Mouse (Mus musculus) CH12.LX (cell line): ENCODE data around the gene Ankrd33. TPM values are rescaled to one million over a fixed set of nuclear protein-coding genes. Genes with fewer than 3 reads are reported as not detected.

Source experiments
- DNase-seq: peaks from one replicate; pipeline ENCODE4 v3.0.0-alpha.2; 2013; ENCODE audit errors: extremely low read depth
- H3K27ac ChIP-seq: 2 replicates; pipeline ENCODE4 v1.5.1; 2012; ENCODE audit warnings: low read depth, mild to moderate bottlenecking, control low read depth, moderate library complexity; ENCODE audit not compliant: insufficient read depth
- H3K27me3 ChIP-seq: replicated peaks from 2 replicates; pipeline ENCODE3; 2012; ENCODE audit warnings: inconsistent platforms
- H3K36me3 ChIP-seq, 2 experiments: replicated peaks in 1 of 2; 2 replicates each; pipeline versions ENCODE3 to v1.6.1; 2012; ENCODE audit warnings: inconsistent platforms in 1 of 2, low read length in 1 of 2, mild to moderate bottlenecking in 1 of 2, mixed read lengths in 1 of 2, moderate library complexity in 1 of 2; ENCODE audit not compliant: control insufficient read depth in 1 of 2, insufficient read depth in 1 of 2
- H3K4me1 ChIP-seq, 2 experiments: 2 replicates each; pipeline ENCODE4 v1.6.1; 2012; ENCODE audit warnings: inconsistent platforms in 1 of 2, moderate library complexity in 1 of 2; ENCODE audit not compliant: insufficient read depth in 2 of 2, control insufficient read depth in 1 of 2
- H3K4me2 ChIP-seq: 2 replicates; pipeline ENCODE4 v1.6.1; 2012; ENCODE audit warnings: low read depth, mild to moderate bottlenecking, control low read depth; ENCODE audit not compliant: poor library complexity, insufficient read depth, severe bottlenecking
- H3K4me3 ChIP-seq, 3 experiments: fragments of 150-350 bp in 1 of 3; sonication (generic) in 1 of 3; replicated peaks in 1 of 3; 2 replicates each; pipeline versions ENCODE3 to v1.5.1; 2011 to 2012; ENCODE audit warnings: low read depth in 2 of 3, low read length in 2 of 3, mild to moderate bottlenecking in 2 of 3, moderate library complexity in 2 of 3, control low read depth in 1 of 3, improper control_type of control experiment in 1 of 3, inconsistent platforms in 1 of 3, mixed read lengths in 1 of 3; ENCODE audit not compliant: poor library complexity in 1 of 3
- H3K79me2 ChIP-seq: replicated peaks from 2 replicates; pipeline ENCODE4 v1.6.1; 2012; ENCODE audit warnings: mild to moderate bottlenecking, moderate library complexity; ENCODE audit not compliant: control insufficient read depth, poor library complexity, insufficient read depth, severe bottlenecking; ENCODE audit errors: extremely low read depth
- H3K9ac ChIP-seq: 2 replicates; pipeline ENCODE4 v1.6.1; 2012; ENCODE audit warnings: low read depth, mild to moderate bottlenecking, control low read depth, moderate library complexity; ENCODE audit not compliant: insufficient read depth
- H3K9me3 ChIP-seq: replicated peaks from 2 replicates; pipeline ENCODE3; 2012; ENCODE audit warnings: low read length, inconsistent platforms, mixed read lengths
- CHD1 ChIP-seq: IDR thresholded peaks from 2 replicates; pipeline ENCODE4 v1.6.1; 2012; ENCODE audit warnings: low read depth, low read length, improper control_type of control experiment, inconsistent platforms
- EP300 ChIP-seq: IDR thresholded peaks from 2 replicates; pipeline ENCODE4 v1.6.1; 2011; ENCODE audit warnings: low read length, improper control_type of control experiment
- GABPA ChIP-seq: IDR thresholded peaks from 2 replicates; pipeline ENCODE4 v1.6.1; 2012; ENCODE audit warnings: low read depth, low read length, improper control_type of control experiment, inconsistent platforms; ENCODE audit not compliant: insufficient replicate concordance
- IRF4 ChIP-seq: IDR thresholded peaks from 2 replicates; pipeline ENCODE4 v1.6.1; 2014; ENCODE audit warnings: low read depth, mild to moderate bottlenecking, inconsistent platforms, low read length, improper control_type of control experiment
- JUN ChIP-seq: IDR thresholded peaks from 2 replicates; pipeline ENCODE4 v1.6.1; 2011; ENCODE audit warnings: low read depth, mild to moderate bottlenecking, low read length, improper control_type of control experiment, moderate library complexity; ENCODE audit not compliant: insufficient read depth
- MAFK ChIP-seq: IDR thresholded peaks from 2 replicates; pipeline ENCODE4 v1.6.1; 2011; ENCODE audit warnings: low read length, improper control_type of control experiment; ENCODE audit not compliant: insufficient replicate concordance
- MAZ ChIP-seq: IDR thresholded peaks from 2 replicates; pipeline ENCODE4 v1.6.1; 2012; ENCODE audit warnings: low read depth, mild to moderate bottlenecking, inconsistent platforms, low read length, improper control_type of control experiment, moderate library complexity
- NELFE ChIP-seq: IDR thresholded peaks from 2 replicates; pipeline ENCODE4 v1.6.1; 2011; ENCODE audit warnings: low read depth, low read length, improper control_type of control experiment
- NRF1 ChIP-seq: IDR thresholded peaks from 2 replicates; pipeline ENCODE4 v1.6.1; 2014; ENCODE audit warnings: low read depth, mild to moderate bottlenecking, inconsistent platforms, low read length, improper control_type of control experiment, moderate library complexity
- PAX5 ChIP-seq: IDR thresholded peaks from 2 replicates; pipeline ENCODE4 v1.6.1; 2012; ENCODE audit warnings: low read length, inconsistent platforms, mixed read lengths
- POLR2AphosphoS2 ChIP-seq: IDR thresholded peaks from 2 replicates; pipeline ENCODE4 v1.6.1; 2011; ENCODE audit warnings: low read depth, low read length, improper control_type of control experiment
- SMC3 ChIP-seq: IDR thresholded peaks from 2 replicates; pipeline ENCODE4 v1.6.1; 2011; ENCODE audit warnings: low read depth, low read length, improper control_type of control experiment
- UBTF ChIP-seq: IDR thresholded peaks from 2 replicates; pipeline ENCODE4 v1.6.1; 2012; ENCODE audit warnings: low read depth, mild to moderate bottlenecking, inconsistent platforms, low read length, improper control_type of control experiment, moderate library complexity
- USF2 ChIP-seq: conservative IDR thresholded peaks from 2 replicates; pipeline ENCODE4 v1.6.1; 2011; ENCODE audit warnings: low read depth, low read length, improper control_type of control experiment
- ZC3H11A ChIP-seq: IDR thresholded peaks from 2 replicates; pipeline ENCODE4 v1.6.1; 2012; ENCODE audit warnings: low read depth, mild to moderate bottlenecking, inconsistent platforms, low read length, improper control_type of control experiment
- ZNF384 ChIP-seq: IDR thresholded peaks from 2 replicates; pipeline ENCODE4 v1.6.1; 2012; ENCODE audit warnings: low read depth, low read length, improper control_type of control experiment, inconsistent platforms
- dilution Hi-C: fragments of 300-500 bp; cut with MboI; formaldehyde crosslinking; loops from 2 replicates; pipeline ENCODE4 v1.14.3; 2020; ENCODE audit warnings: low sequenced_read_pairs; ENCODE audit not compliant: extremely low pct_unique_long_range_greater_than_20kb, extremely low pct_ligation_motif_present
- in situ Hi-C: fragments of 300-500 bp; cut with MboI; formaldehyde crosslinking; loops from 3 replicates; pipeline ENCODE4 v1.14.3; 2019; ENCODE audit warnings: low sequenced_read_pairs, low pct_ligation_motif_present, low pct_unique_long_range_greater_than_20kb, mixed read lengths
- polyA plus RNA-seq: library from polyadenylated mRNA; unstranded; fragments of >175 nt; gene quantifications from 2 replicates; pipeline ENCODE4 v1.2.1, GENCODE M21; 2012; ENCODE audit warnings: low read depth; ENCODE audit not compliant: insufficient read length
- total RNA-seq, 2 experiments: library from RNA; depleted of rRNA; stranded (reverse); fragments of 300-350 nt in 1 of 2; fragments of >200 nt in 1 of 2; gene quantifications; 2 replicates each; pipeline ENCODE4 v1.2.3; 2012 to 2014

The Ankrd33 gene
- total and polyA plus RNA-seq, 3 experiments = not detected

- no peaks in the 10 kb centered on the region for H3K79me2 ChIP-seq
- H3K9me3 ChIP-seq = peaks cover 9% of the 10 kb centered on the region
- peaks cover 3 to 15% of the 10 kb centered on the region in 2 experiments for H3K4me1 ChIP-seq
- H3K36me3 ChIP-seq = no peaks in the 10 kb centered on the region
- H3K27ac ChIP-seq = no peak overlapping the region
- in situ Hi-C loops (no loop called here), dilution Hi-C loops (no loop called here)
- no peak overlapping the region for H3K4me2 ChIP-seq
- H3K9ac ChIP-seq = no peak overlapping the region
- DNase-seq = no peak
- H3K27me3 ChIP-seq = peaks cover 84% of the 10 kb centered on the region
- TF ChIP-seq POLR2AphosphoS2 (no peak), NRF1 (no peak), NELFE (no peak), ZNF384 (no peak), MAFK (no peak), EP300 (no peak), GABPA (no peak), CHD1 (no peak), JUN (no peak), MAZ (no peak), IRF4 (no peak), UBTF (no peak), PAX5 (no peak)
- TF ChIP-seq, all 38 proteins: peak for 0
- no peak overlapping the region for H3K4me3 ChIP-seq
Observed at GRCm38 (mm10) chr15:101080031-101080520, 35.5 kb upstream of the Ankrd33 start.

DNA sequence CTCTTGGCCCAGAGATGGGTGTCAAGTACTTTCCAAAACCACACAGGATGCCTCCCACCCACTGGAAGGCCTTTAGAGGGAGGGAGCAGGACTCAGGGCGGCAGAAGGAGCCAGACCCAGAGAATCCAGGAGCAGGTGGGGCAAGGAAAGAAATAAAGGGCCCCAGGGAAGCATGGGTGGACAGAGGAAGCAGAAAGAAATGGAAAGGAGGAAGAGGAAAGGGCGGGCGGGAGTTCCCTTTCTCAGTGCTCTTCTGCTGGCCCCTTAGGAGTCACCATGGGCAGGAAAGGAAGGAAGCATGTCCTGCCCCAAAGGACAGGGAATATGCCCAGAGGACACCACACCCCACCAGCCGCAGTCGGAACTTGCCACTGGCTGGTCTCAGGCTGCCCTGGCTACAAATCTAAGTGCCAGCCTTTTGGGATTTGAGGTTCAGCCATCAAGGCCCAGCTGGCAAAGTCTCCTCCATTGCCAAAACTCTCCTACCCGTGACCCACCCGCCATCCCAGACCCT, 34.5 kb upstream of the Ankrd33 start:
- no peak overlapping the region for H3K4me2 ChIP-seq
- no peak for DNase-seq
- peaks cover 9% of the 10 kb centered on the region for H3K9me3 ChIP-seq
- no peak overlapping the region for H3K9ac ChIP-seq
- H3K27me3 ChIP-seq = peaks cover 75% of the 10 kb centered on the region
- H3K36me3 ChIP-seq = no peaks in the 10 kb centered on the region
- H3K4me3 ChIP-seq = no peak overlapping the region
- in situ Hi-C loops (no loop called here), dilution Hi-C loops (no loop called here)
- no peak overlapping the region for H3K27ac ChIP-seq
- TF ChIP-seq IRF4 = no peak
- TF ChIP-seq NRF1 = no peak
- H3K79me2 ChIP-seq = no peaks in the 10 kb centered on the region
- H3K4me1 ChIP-seq = peaks cover 3 to 15% of the 10 kb centered on the region in 2 experiments

DNA sequence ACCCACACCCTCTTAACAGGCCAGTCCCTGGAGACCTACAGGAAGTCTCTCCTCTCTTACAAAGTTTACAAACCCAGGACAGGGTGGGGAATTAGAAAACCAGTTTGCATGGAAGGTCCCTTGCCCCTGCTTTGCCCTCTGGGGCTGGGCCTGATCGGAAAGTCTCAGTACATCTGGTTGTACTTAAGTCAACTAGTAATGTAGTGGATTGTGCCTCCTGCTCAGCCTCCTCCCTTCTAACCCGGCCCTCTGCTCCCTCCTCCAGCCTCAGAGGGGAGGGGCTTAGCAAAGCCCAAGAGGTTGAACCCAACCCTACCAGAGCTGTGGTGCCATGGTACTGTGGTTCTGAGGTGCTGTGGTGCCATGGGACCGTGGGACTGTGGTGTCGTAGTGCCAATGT, 33.3 kb upstream of the Ankrd33 start:
- no peak overlapping the region for H3K4me3 ChIP-seq
- no peak for DNase-seq
- no peaks in the 10 kb centered on the region for H3K79me2 ChIP-seq
- H3K27ac ChIP-seq = no peak overlapping the region
- H3K27me3 ChIP-seq = peaks cover 75% of the 10 kb centered on the region
- peaks cover 9% of the 10 kb centered on the region for H3K9me3 ChIP-seq
- TF ChIP-seq USF2 = no peak
- no peak for TF ChIP-seq PAX5
- no peak for TF ChIP-seq SMC3
- no peak for TF ChIP-seq ZC3H11A
- TF ChIP-seq CHD1 = no peak
- no peak overlapping the region for H3K4me2 ChIP-seq
- dilution Hi-C loops (no loop called here), in situ Hi-C loops (no loop called here)
- H3K9ac ChIP-seq = no peak overlapping the region
- no peaks in the 10 kb centered on the region for H3K36me3 ChIP-seq
- H3K4me1 ChIP-seq = peaks cover 3 to 15% of the 10 kb centered on the region in 2 experiments
